Mouse (Mus musculus) thymus, adult 2 months (tissue): Measurements from ENCODE around the gene Clcn3.

Experiments used
- CTCF ChIP-seq: fragments of 200-500 bp; IDR thresholded peaks from 2 replicates; pipeline ENCODE4 v1.5.1; 2012; ENCODE audit warnings: mild to moderate bottlenecking, control low read depth, low read length, moderate library complexity, borderline replicate concordance; ENCODE audit not compliant: control insufficient read depth, poor library complexity, insufficient read depth; ENCODE audit errors: extremely low read depth
- POLR2A ChIP-seq: fragments of 200-500 bp; IDR thresholded peaks from 2 replicates; pipeline ENCODE4 v1.6.1; 2012; ENCODE audit warnings: mild to moderate bottlenecking, low read length, control low read depth, moderate library complexity; ENCODE audit not compliant: control insufficient read depth, poor library complexity, insufficient read depth; ENCODE audit errors: extremely low read depth

- TF ChIP-seq POLR2A: no peak
- no peak for TF ChIP-seq CTCF
Measured at GRCm38 (mm10) chr8:60993639-60993986, 10.5 kb upstream of the Clcn3 start.
